Mouse (Mus musculus) c-Kit-positive CD71-negative TER-119-negative erythroid progenitor cells, embryonic 14.5 days (primary cell): ENCODE results near the gene Ajap1.

Source experiments
- DNase-seq: peaks from one replicate; pipeline ENCODE4 v3.0.0-alpha.2; 2013; ENCODE audit warnings: low read depth

Ajap1 gene

DNA sequence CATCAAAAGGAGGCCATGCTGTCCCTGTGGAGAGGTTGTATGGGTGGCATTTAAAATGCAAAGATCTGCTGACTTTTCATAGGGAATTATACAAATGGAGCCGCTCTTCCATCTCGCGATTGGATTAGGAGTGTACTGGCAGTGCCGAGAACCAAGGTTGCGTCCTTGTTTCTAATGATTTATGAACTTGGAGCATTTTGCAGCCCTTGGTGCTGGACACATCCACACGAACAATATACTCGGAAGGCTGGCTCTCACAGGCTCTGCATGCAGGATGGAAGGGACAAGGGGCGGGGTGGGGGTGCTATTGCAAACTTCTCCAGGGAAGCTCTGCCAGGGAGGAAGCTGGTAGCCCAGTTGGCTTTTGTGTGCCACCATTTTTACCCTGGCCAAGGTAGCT lies 31.1 kb downstream of the Ajap1 start:
- no peak for DNase-seq

DNA sequence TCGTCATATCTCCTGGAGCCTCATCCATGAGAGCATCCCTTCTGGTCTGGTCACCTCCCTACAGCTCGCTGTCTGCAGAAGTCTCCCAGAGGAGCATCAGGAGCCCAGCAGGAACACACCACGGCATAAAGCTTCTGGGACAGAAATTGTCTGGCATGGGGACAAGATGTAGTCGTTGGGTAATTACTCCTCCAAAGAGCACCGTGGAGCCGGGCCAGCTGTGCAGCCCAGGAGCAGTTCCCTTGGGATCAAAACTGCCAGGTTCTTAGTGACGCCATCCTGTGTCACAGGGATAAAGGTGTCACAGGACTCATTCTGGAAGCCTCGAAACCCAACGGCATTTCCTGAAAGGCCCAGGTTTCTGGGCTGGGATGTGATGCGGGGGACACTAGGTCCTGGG lies 40.1 kb downstream of the Ajap1 start:
- no peak for DNase-seq

DNA sequence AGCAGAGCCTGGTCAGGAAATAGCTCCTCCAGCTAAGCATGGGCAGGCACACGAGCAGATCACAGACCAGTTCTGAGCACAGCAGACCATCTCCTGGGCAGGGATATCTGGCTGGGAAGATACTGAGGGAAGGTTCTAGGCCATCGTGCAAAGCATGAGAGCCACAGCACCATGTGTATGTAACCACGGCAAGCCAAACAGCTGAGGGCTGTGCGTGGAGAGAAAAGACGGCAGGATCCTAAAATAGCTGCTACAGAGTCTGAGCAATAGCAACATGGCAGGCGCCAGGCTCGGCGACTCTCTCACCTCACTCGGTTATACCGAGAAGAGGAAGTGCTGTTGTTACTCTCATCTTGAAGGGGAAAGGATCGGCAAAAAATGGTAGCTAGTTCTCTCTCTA lies 42.7 kb downstream of the Ajap1 start:
- no peak for DNase-seq

DNA sequence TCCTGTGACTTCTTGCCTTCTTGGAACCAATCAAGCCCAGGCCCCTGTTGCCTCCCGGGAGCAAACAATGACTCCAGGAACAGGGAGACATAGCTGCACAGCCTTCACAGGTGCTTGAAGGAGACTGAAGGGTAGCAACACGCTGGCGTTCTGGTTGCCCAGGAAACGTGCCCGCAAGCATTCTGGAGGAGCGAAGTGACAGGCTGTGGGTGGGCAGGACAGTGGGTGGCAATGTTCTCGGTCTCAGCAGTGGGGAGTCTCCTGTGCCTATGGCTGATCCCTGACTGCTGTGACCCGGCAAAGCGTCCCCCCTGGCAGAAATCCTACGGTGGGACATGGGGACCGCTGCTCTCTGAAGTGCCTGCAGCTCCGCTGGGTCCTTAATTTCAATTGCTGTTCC lies 43.6 kb downstream of the Ajap1 start:
- no peak for DNase-seq

DNA sequence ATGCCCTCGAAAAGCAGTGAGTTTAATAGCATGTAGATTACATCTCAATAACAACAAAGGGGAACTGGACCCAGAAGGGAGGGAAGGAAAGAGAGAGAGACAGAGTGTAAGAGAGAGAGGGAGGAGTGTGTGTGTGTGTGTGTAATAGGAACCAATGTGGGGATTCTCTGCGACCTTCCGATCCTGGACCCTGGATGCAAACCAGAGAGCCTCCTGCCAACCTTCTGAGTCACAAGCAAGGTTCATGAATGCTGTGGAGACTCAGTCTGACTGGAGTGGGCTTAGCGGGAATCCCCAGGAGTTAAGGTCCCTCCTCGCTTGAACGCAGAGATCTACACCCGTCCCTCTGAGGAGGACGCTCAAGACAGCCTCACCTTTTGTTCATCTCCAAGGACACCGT lies 45.4 kb downstream of the Ajap1 start:
- no peak for DNase-seq

DNA sequence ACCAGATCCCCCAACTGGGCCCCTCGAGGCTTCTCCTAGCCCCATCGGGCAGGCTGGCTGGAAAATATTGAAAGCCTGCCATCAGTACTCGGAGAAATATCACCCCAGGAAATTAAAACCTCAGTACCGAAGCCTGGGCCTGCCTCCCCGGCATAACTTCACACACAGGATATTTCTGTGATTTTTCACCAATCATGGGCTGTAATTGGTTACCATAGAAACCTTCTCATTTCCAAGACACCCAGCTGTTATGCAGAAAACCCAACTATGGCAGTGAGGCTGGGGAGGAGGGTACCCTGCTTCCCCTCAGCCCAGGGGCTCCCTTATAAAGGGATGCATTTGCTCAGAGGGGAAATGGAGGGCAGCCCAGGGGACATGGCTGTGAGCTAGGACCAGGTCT lies 46.7 kb downstream of the Ajap1 start:
- DNase-seq = no peak

DNA sequence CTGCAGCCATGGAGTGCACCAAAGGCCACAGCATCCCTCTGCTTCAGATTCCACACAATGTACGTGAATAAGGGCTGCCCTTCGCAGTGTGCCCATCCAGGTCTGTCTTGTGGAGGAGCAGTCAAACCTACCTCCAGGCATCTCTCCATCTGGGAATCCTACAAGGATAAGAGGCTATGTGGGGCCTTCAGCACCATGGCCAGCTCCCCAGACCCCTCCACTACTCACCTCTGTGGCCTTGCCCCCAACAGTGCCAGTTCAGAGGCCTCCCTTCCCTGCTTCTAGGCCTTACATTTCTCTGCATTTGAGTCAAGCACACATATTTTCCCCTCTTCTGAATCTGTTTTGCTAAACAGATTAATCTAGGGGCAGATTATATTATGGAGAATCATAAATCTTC lies 52.6 kb downstream of the Ajap1 start:
- DNase-seq = no peak

DNA sequence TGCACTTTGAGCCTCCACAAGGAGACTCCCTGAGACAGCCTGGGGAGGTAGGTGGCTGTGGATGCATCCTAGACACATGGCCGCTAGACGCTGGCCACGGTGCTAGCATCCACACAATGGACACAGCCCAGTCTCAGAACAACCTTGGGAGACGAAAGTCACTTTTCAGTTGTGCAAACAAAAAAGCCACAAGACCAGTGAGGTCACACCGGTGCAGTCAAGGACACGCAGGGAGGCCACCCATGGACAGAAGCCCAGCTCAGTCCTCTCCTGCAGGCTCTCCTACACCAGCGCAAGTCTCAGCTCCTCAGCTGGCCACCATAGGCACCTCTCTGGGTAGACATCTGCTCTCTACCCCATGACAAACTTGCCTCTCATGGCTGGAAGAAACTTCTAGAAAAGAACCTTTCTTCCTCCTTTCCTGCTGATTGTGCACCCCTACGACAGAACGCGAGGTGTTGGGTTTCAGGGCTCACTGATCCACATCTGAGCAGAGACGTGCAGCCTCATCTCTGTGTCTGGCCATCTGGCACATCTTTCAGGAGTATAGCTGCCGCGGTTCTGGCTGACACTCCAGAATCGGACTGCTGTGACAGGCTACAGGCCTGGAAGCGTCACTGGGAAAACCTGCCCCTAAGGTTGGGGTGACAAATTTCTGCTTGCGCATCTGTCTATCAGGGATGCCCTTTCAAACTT lies 56.5 kb downstream of the Ajap1 start:
- DNase-seq = no peak

DNA sequence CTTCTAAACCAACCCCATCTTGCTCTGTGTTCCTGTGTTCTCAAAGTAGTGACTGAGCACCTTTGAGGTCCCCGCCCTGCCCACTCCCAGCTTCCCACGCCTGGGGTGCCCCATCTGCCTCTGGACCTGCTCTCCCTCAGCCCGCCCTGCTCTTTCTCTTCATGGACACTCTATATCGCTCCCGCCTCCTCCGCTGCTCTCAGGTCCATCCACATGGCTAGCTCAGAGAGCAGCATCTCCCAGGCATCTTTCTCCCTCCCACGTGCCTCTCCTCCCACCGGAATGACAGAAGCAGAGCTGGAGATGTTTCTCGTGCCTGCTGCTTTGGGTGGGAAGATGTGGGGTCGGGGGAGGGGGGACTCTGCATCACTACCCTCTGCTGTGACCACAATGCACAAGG lies 58.3 kb downstream of the Ajap1 start:
- DNase-seq = no peak

DNA sequence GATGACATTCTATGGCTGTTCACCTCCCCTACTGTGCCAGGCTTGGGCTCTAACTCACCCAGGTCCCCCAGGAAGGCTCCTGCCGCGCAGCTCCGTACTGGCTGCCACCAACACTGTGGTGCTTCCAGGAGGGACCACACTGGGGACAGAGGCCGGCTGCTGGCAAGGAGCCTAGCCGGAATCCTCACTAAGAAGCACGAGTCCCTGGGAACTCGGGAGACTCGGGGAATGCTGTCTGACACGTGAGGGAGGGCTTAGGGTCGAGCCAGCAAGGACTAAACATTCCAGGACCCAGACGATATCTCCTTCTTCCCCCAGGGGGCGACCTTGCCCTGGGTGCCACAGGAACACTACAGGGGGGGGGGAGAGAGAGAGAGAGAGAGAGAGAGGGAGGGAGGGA lies 64.7 kb downstream of the Ajap1 start:
- DNase-seq = peak; percentile 2

DNA sequence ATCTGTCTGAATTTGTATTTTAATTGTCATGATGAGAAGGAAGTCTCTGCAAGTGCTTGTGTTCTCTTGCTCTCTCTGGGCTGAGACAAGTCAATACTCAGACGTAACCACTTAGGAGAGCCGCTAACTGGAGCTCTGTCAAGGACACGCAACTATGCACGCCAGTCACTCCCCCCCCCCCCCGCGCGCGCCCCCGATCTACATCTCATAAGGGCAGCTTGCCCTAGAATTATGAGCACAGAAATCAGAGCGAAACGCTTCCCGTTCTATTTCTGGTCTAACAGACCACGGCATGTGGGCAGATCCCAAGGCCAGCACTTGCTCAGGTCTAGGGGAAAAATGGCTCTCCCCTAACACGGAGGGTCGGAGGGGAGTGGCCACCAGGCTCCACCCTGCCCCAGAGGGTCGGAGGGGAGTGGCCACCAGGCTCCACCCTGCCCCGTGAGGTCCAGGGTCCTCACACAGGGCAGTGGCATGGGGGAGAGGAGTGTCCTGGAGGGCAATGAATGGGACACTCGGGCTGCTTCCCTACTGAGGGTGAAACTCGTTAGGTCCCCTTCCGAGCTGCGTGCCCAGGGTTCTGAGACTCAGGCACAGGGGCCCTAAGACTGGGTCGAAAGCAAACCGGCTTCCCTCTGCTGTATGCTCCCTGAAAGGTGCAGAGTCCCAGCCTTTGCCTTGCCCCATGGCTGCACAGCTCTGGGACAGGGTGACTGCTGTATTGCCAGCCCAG lies 65.3 kb downstream of the Ajap1 start:
- no peak for DNase-seq

DNA sequence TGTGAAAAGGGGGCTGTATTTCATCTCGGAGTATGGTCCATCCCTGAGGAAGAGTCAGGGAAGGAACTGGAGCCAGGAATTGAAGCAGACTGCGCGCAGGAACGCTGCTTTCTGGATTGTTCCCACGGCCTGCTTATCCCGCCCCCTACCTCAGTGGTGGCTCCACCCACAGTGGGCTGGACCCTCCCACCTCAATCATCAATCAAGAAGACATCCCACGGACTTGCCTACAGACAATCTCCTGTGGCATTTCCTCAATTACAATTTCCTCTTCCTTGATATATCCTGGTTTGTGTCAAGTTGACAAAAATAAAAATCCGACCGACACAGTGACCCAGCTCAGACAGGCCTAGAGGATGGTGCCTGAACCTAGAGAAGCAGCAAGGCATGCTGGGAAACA lies 66.5 kb downstream of the Ajap1 start:
- DNase-seq = no peak

DNA sequence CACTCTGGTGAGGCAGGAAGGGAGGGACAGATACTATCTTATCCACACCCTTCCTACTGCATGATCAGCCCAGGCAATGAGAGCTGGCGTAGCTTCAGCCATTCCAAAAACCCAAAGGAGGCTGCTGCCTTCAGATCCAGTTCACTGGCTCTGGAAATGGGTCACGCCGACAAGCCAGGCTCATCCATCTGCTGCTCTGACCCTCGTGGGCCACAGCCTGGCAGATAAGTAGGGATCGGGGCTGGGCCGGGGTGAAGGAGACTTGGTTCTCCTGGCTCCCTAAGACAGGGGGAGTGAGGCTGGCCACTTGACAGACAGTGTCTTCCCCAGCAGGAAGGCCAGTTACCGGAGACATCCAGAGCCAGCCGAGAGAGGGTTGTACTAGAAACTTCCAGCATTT lies 84.2 kb downstream of the Ajap1 start:
- no peak for DNase-seq

DNA sequence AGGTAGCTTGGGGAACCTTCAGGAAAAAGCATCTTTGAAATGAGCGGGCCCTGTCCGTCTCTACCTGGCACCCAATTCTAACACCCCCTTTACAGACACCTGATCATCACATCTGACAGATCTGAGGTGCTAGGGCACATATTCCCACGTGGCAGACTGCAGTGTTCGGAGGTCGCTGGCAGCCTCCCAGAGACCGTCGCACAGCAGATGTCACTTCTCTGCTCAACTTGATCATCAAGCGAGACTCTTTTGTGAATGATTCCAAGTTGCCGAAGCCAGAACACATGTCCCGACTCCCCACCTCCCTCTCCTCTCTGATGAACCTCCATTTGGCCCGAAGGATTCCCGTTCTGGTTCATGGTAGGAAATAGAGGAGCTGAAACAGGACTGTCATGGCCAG lies 95.1 kb downstream of the Ajap1 start:
- DNase-seq = no peak

DNA sequence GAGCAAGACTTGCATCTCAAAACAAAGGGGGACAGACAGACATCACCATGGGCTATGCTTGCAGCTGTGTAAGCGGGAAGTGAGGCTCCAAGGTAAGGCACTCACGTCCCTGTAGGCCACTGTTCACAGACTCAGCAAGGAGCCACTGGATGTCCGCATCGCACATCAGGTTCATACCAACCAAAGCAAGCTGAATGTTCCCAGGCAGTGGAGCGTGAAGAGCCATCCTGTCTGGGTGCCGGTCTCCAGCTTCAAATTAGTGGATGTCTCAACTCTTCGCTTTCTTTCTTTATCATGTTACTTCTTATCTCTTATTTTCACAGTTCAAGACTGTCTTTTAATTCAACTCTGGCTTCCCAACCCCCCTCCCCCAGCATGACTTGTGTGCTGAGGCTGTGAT lies 101.2 kb downstream of the Ajap1 start:
- no peak for DNase-seq

DNA sequence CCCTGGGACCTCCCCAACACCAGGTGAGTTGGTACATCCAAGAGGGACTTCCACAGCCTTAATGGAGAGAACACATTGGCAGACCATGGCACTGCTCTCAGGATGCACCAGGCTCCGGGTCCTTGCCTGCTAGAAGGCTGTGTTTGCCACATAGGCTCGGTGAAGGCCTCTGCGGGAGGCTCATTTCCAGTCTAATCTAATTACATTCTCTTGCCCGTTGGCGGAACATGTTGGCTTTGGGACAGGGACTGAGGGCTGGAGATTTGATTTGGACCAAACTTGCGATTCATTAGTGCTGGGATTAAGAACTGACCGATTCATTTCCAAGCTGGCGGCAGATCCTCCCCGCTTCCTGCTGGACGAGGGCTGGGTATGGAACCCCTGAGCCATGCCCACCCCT lies 101.7 kb downstream of the Ajap1 start:
- DNase-seq = no peak

DNA sequence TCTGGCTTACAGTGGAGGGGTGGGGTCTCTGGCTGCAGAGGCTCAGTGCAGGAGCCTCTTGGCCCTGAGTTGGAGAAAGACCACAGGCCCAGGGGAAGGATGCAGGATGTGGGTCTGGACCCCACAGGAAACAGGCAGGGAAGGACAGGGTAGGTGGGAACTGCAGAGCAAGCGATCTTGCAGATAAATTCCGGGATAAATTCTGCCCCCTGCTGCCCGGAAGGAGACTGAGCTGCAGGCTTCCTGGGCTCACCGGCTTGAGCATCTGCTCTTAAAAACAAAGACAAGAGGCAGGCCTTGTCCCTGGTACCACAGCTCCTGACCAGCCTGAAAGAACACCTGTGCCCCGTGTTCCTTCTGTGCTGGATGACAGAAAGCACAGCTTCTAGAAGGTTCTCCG lies 104.6 kb downstream of the Ajap1 start:
- DNase-seq = no peak

DNA sequence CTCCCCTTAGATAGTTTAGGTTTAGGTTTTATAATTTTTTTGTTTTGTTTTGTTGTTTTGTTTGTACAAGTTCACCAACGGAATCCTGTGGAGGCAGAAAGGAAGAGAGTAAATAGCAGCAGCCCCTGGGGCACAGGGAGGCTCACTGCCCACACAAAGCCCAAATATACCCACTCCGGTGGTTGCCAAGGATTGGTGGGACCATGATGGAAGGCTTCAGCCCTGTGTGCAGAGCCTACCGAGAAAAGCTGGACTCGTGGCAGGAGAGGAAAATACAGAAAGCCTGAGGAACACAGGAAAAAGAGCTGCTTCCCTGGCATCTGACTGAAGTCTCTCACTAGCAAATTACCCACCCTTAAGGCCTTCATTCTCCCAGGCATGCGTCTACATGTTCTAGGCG lies 108.4 kb downstream of the Ajap1 start:
- no peak for DNase-seq

DNA sequence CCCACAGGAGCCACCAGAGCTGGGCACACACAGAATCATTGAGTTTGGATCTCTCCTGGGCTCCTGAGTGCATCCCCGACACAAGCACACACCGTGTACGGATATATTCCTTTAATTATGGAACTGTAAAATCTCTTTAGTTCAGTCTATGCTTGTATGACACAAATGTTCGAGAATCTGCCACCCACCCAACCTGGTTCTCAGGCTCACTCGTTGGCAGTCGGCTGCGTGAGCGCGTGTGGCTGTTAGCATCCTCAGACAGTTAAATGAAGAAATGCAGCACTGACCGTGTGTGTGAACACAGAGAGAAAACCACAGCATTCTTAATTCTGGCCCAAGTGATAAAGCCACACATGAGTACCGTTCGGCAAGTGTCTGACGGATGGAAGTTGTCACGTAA lies 109.5 kb downstream of the Ajap1 start:
- no peak for DNase-seq

DNA sequence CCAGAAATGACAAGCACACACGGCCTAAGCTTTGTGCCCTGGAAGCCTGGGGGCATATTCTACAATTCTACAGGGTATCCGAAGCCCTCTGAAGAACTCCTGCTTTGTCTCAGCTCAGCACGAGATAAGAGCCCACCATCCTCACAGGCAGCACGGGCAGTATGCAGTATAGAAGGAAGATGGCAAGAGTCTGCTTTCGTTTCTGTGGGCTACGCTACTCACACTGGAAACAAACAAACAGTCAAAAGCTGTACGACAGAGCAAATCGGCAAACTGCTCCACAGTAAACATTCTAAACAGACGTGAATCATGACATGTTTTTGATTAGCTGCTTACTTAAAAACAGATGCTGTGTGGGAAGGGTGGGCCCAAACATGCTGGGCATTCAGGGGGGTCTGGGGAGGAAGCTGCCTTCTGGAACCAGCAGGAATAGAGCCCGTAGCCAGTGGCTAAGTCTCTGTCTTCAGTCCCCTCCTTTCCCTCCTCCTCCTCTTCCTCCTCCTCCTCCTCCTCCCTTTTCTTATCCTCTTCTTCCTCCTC lies 113.9 kb downstream of the Ajap1 start:
- no peak for DNase-seq

DNA sequence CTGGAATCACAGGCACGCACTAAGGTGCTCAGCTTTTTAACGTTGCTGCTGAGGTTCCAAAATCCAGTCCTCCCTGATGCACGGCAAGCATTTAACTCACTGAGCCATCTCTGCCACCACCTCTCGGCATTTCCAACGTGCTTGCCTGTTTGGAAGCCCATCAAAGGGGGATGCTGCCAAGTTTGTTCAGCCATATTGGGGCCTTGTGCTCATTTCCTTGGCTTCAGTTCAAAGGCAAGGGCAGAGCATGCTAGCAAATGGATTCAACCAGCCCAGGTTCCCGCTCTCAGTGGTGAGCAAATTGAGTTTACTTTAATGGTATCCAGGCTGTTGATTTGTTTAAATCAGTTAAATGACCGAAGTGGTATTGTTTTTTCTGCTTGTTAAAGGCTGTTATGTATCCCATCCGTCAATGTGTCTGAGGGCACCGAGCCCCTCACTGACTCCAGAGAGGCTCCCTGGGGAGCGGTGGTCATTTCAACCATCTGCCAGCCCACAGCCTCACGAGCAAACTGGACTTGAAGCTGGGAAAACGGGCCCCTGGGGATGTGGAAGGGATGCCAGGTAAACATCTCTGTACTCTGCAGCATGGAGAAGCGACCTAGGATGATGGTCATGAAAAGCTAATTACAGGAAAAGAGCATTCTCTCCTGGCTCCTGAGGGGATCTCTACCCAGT lies 121.6 kb downstream of the Ajap1 start:
- no peak for DNase-seq

DNA sequence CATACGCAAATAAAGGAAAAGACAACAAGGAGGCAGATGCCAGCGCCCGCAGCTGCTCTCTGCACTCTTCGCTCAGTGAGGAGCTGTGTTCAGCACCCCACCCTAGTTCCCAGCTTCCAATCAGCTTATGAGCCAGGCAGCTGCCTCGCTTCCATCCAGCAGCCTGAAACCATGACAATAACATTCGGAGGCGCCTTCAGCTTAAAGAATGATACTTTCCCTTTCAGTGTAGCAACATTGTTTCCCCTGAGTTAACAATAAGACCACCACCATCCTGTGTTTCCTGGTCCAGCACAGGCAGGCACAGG lies 124.4 kb downstream of the Ajap1 start:
- no peak for DNase-seq

DNA sequence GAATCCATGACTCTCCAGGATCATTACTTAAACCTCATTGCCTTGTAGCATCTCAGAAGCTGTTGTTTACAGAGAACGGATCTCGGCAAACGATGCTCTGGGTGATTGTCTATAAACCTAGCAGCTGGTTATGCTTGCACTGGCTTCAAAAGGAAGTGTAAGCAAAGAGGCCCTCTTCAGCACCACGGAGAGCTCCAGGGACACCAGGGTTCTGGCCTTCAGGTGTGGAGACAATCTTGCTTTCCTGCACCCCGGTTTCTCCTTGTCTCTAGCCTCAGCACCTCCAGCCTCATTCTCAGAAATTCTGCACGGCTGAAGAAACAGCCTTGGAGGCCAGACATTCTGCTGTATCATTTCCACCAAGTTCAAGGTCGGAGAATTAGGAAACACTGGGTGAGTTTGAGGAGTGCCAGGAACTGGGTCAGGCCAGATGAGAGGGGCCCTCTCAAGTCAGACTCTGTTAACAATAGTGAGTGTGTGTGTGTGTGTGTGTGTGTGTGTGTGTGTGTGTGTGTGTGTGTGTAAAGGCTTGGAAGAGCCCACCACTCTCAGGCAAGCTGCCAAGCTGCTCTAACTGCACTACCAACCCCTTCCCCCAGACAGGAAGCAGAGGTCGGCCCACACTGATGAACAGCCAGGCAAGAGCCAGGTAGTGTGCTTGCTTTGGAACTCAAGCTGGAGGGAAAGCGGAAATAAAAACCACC lies 124.9 kb downstream of the Ajap1 start:
- peak; percentile 16 for DNase-seq
